Mouse (Mus musculus): ENCODE results near the gene Zfp365.

The Zfp365 gene

DNA sequence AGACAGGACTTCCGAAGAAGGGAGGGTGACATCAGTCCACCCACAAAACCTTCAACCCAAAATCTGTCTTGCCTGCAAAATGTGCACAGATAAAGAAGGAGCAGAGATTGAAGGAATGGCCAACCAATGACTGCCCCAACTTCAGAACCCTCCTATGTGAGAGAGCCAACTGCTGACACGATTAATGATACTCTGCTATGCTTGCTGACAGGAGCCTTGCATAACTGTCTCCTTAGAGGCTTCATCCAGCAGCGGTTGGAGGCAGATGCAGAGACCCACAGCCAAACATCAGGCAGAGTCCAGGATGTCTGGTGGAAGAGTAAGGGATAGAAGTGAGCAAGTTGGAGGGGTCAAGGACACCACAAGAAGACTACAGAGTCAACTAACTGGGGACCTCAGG is 73.3 kb downstream of the Zfp365 start:
- no peak for DNase-seq

GRCm38 (mm10) chr10:67836426-67836825 is 76.0 kb downstream of the Zfp365 start:
- no peak for DNase-seq
